Mouse (Mus musculus): Measurements from ENCODE around the gene Gm45062.

Gene Gm45062

GRCm38 (mm10) chr6:8416802-8417569 is 157.7 kb downstream of the Gm45062 start:
- in situ Hi-C loops (cut with MboI, MseI): loop anchor here (5.0 kb wide), 1 partner anchor 140 kb away; no protein-coding TSS in a partner anchor

GRCm38 (mm10) chr6:8419485-8420186 is 160.4 kb downstream of the Gm45062 start:
- in situ Hi-C loops (cut with MboI, MseI): loop anchor here (5.0 kb wide), 1 partner anchor 142 kb away; no protein-coding TSS in a partner anchor

GRCm38 (mm10) chr6:8420187-8420503 is 160.9 kb downstream of the Gm45062 start:
- in situ Hi-C loops (cut with MboI, MseI): no loop called here

GRCm38 (mm10) chr6:8421421-8421820 is 162.2 kb downstream of the Gm45062 start:
- in situ Hi-C loops (cut with MboI, MseI): no loop called here

GRCm38 (mm10) chr6:8421959-8422581 is 162.8 kb downstream of the Gm45062 start:
- in situ Hi-C loops (cut with MboI, MseI): no loop called here

GRCm38 (mm10) chr6:8423142-8423541 is 163.9 kb downstream of the Gm45062 start:
- in situ Hi-C loops (cut with MboI, MseI): no loop called here

GRCm38 (mm10) chr6:8427692-8428091 is 168.4 kb downstream of the Gm45062 start:
- in situ Hi-C loops (cut with MboI, MseI): no loop called here

GRCm38 (mm10) chr6:8430610-8431234 is 171.5 kb downstream of the Gm45062 start:
- in situ Hi-C loops (cut with MboI, MseI): no loop called here

- in situ Hi-C loops (cut with MboI, MseI): no loop called here
Observed at GRCm38 (mm10) chr6:8433179-8433578, 173.9 kb downstream of the Gm45062 start.

GRCm38 (mm10) chr6:8437937-8438336 is 178.7 kb downstream of the Gm45062 start:
- in situ Hi-C loops (cut with MboI, MseI): no loop called here

GRCm38 (mm10) chr6:8441814-8442213 is 182.6 kb downstream of the Gm45062 start:
- in situ Hi-C loops (cut with MboI, MseI): no loop called here

GRCm38 (mm10) chr6:8446786-8447185 is 187.5 kb downstream of the Gm45062 start:
- in situ Hi-C loops (cut with MboI, MseI): no loop called here

GRCm38 (mm10) chr6:8455599-8455998 is 196.3 kb downstream of the Gm45062 start:
- in situ Hi-C loops (cut with MboI, MseI): no loop called here

GRCm38 (mm10) chr6:8458596-8458995 is 199.3 kb downstream of the Gm45062 start:
- in situ Hi-C loops (cut with MboI, MseI): no loop called here

- in situ Hi-C loops (cut with MboI, MseI): no loop called here
Observed at GRCm38 (mm10) chr6:8462447-8462846, 203.2 kb downstream of the Gm45062 start.

GRCm38 (mm10) chr6:8465388-8465787 is 206.1 kb downstream of the Gm45062 start:
- in situ Hi-C loops (cut with MboI, MseI): no loop called here

GRCm38 (mm10) chr6:8465985-8466384 is 206.7 kb downstream of the Gm45062 start:
- in situ Hi-C loops (cut with MboI, MseI): no loop called here

GRCm38 (mm10) chr6:8467667-8468337 is 208.6 kb downstream of the Gm45062 start:
- in situ Hi-C loops (cut with MboI, MseI): no loop called here

GRCm38 (mm10) chr6:8469918-8470317 is 210.7 kb downstream of the Gm45062 start:
- in situ Hi-C loops (cut with MboI, MseI): no loop called here

GRCm38 (mm10) chr6:8472125-8472524 is 212.9 kb downstream of the Gm45062 start:
- in situ Hi-C loops (cut with MboI, MseI): no loop called here

- in situ Hi-C loops (cut with MboI, MseI): no loop called here
Observed at GRCm38 (mm10) chr6:8472915-8473314, 213.7 kb downstream of the Gm45062 start.

- in situ Hi-C loops (cut with MboI, MseI): no loop called here
Observed at GRCm38 (mm10) chr6:8473498-8473897, 214.2 kb downstream of the Gm45062 start.

Data from regulatory T cell (primary cell).